Mouse (Mus musculus): ENCODE results near the gene Sh3gl1. TPM values are rescaled to one million over a fixed set of nuclear protein-coding genes. Genes with fewer than 3 reads are reported as not detected.
"Not testable (repeated sequence)": the region's sequence is repeated elsewhere in the genome, so short reads cannot be mapped to it uniquely, and the experiment has no call there.

The Sh3gl1 gene
- 115 and 286 TPM in 2 replicates for polyA plus RNA-seq (2012; ENCODE audit: insufficient read depth, low replicate concordance)

DNA sequence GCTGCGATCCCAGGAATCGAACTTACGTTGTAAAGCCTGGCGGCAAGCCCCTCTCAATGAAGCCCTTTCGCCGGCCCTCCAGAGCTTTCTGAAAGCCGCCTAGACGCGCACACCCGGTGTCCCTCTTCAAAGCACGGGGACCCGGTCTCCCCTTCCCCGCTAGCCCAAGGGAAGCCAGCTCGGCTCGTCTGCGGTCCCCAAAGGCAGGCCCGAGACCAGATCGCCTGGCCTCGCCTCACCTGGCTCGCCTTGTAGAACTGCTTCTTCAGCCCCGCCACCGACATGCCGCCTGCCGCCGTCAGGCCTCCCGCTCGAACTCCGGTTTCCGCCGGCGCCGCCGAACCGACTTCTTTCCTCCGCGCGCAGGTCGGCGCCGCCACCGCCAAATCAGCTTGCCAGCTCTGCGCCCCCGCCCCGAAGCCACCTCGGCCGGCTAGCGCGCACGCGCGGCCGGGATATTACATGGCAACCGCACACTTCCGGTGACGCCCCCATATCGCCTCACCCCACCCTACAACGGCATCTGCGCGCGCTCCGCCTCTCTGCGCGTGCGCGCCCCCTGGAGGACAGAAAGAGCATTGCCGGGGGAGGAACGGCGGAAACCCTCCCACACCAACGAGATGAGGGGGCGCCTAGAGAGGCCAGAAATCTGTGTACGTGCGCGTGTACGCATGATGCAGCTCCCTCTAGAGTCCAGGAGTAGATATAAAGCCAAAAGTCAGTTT lies at the start of gene Sh3gl1:
Gene Sh3gl1 (minus strand): TSS at position 460 of the 725 bp plus-strand sequence.
- Histone ChIP-seq H3K36me3 (replicated peaks; ENCODE audit: low read length) (peaks cover 34% of the 10 kb centered on the region), H3K4me1 (peaks cover 66% of the 10 kb centered on the region), H3K27me3 (replicated peaks) (no peaks in the 10 kb centered on the region), H3K9me3 (no peaks in the 10 kb centered on the region), H3K4me3 (replicated peaks) (peak within 1 kb of the TSS; percentile 99)
- TF ChIP-seq GATA1 (IDR thresholded peaks at IDR 0.05; ENCODE audit: borderline replicate concordance, low read length) (no peak), FLI1 (IDR thresholded peaks at IDR 0.05; ENCODE audit: low read length) (peak; percentile 75; the same call in 1 of the 2 replicates)

DNA sequence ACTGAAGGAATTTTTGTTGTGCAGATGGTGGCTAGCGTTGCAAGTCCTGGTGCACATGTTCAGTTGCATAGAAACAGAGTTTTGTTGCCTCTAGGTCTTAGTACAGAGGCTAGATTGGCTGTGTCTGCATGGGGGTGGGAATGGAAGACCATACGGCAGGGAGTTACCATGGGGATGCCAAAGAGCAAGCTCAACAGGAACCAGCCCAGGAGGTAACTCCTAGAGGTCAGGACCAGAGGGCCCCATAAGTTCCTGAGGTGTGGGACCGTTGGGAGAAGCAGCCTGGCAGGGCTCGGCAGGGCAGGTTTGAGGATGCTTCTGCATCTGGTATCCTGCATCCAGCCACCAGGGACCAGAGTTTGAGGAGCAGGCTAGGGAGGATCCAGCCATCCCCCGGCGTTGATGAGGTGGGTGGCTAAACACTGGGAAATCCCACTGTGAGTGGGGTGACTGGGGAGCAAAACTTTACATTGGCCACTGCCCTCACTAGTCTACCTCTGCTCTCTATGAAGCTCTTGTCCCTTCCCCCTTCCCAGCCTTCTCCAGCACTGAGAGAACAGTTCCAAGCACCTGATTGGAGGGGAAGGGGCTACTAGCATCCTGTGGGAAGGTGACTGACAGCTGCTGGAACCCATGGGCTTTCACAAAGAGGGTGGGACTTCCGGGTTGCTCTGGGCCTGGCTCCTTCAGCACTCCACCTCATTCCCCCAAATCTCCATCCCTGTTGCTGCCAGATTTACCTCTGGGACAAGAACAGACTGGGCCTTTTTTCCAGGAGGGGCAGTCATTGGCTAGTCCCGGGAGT lies 44.5 kb upstream of the Sh3gl1 start:
- TF ChIP-seq GATA1 (IDR thresholded peaks at IDR 0.05; ENCODE audit: borderline replicate concordance, low read length) (no peak), FLI1 (IDR thresholded peaks at IDR 0.05; ENCODE audit: low read length) (no peak)
- Histone ChIP-seq H3K4me3 (replicated peaks) (peak overlapping the region; percentile 93), H3K4me1 (peaks cover 52% of the 10 kb centered on the region), H3K27me3 (replicated peaks) (no peaks in the 10 kb centered on the region), H3K9me3 (no peaks in the 10 kb centered on the region), H3K36me3 (replicated peaks; ENCODE audit: low read length) (peaks cover 46% of the 10 kb centered on the region)

DNA sequence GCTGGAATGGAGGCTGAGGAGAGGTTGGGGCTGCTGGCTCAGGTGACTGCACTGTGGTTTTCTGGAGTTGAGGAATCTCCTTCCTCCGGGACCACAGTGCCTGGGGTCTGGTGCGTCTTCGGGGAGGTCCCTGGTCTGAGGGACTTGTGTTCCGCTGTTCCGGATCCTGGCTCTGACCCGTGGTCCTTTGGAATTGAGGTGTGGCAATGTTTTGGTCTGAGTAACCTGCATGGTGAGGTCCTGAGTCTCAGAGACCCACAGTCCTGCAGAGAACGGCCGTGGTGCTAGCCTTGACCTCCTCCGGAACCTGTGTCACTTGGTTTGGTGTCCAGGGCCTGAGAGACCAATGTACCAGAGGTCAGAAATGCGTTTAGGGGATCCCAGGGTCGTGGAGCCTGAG lies 43.5 kb upstream of the Sh3gl1 start:
- TF ChIP-seq GATA1 (IDR thresholded peaks at IDR 0.05; ENCODE audit: borderline replicate concordance, low read length) (no peak), FLI1 (IDR thresholded peaks at IDR 0.05; ENCODE audit: low read length) (no peak)
- Histone ChIP-seq H3K27me3 (replicated peaks) (no peaks in the 10 kb centered on the region), H3K36me3 (replicated peaks; ENCODE audit: low read length) (peaks cover 36% of the 10 kb centered on the region), H3K9me3 (no peaks in the 10 kb centered on the region), H3K4me3 (replicated peaks) (peak overlapping the region; percentile 93), H3K4me1 (peaks cover 62% of the 10 kb centered on the region)

DNA sequence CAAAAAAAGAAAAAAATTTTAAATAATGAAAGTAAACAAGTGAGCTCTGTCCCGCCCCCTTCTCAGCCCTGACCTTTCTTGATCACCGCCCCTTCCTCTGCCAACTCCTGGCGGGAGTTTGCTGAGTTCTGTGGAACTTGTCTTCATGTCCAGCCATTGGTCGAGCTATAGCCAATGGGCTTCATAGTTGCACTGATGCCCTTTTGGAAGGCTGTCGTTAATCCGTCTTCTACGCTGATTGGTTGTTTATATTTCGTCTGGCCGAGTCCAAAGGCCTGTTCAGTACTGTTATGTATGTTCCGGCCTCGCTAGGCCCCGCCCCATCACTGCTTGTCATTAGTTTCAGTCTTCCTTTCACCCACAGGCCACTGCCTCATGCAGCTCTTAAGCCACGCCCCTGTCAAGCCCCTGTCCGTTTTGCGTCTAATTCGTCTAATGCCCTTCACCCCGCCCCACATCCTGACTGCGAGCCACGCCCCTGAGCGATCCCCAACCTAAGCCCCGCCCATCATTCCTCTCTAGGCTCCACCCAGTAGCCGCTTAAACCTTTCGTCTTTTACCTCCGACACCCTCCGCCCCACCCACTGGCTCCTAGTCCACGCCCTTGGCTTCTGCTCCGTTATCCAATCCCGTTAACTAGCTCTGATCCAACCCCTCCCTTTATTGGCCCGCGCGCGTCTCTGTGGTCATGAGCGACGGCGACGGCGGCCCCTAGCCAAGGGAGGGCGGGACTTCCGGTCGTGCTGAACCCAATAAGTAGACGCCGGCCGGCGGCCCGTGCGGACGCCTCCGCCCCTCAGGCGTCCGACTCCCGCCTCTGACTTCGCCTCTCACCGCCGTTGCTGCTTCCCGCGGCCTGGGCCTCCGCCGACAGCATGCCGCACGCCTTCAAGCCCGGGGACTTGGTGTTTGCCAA lies 42.7 kb upstream of the Sh3gl1 start, which contains the start of gene Hdgfl2:
Gene Hdgfl2 (plus strand): TSS at position 755 of the 916 bp plus-strand sequence.
- Histone ChIP-seq H3K4me3 (replicated peaks) (peak within 1 kb of the TSS; percentile 93), H3K27me3 (replicated peaks) (no peaks in the 10 kb centered on the region), H3K36me3 (replicated peaks; ENCODE audit: low read length) (peaks cover 29% of the 10 kb centered on the region), H3K4me1 (peaks cover 60% of the 10 kb centered on the region), H3K9me3 (no peaks in the 10 kb centered on the region)
- TF ChIP-seq FLI1 (IDR thresholded peaks at IDR 0.05; ENCODE audit: low read length) (no peak), GATA1 (IDR thresholded peaks at IDR 0.05; ENCODE audit: borderline replicate concordance, low read length) (no peak)

DNA sequence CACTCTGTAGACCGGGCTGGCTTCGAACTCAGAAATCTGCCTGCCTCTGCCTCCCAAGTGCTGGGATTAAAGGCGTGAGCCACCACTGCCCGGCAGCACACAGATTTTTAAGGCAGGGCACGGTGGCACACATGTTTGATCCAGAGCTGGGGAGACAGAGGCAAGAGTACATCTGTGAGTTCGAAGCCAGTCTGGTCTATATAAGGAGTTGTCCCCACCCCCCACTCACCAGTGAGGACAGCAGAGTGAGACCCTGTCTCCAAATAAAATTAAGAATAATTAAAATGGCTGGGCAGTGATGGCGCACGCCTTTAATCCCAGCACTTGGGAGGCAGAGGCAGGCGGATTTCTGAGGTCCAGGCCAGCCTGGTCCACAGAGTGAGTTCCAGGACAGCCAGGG lies 41.9 kb upstream of the Sh3gl1 start:
- Histone ChIP-seq H3K4me1 (peaks cover 64% of the 10 kb centered on the region), H3K36me3 (replicated peaks; ENCODE audit: low read length) (peaks cover 25% of the 10 kb centered on the region), H3K4me3 (replicated peaks) (peak overlapping the region; percentile 93)
- not testable (repeated sequence) for H3K27me3 ChIP-seq (replicated peaks); H3K9me3 ChIP-seq

DNA sequence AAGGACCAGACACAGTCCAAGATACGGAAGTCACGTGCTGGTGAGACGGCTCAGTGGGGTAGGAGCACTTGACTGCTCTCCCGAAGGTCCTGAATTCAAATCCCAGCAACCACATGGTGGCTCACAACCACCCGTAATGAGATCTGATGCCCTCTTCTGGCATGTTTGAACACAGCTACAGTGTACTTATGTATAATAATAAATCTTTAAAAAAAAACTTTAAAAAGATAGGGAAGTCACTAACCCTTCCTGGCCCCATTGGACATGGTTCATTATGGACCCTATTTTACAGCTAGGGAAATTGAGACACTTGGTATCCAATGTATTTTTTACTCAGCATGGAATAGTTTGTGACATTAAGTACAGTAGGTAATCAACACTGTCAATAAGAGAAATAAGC lies 41.1 kb upstream of the Sh3gl1 start:
- Histone ChIP-seq H3K4me3 (replicated peaks) (no peak overlapping the region), H3K4me1 (peaks cover 65% of the 10 kb centered on the region), H3K36me3 (replicated peaks; ENCODE audit: low read length) (peaks cover 25% of the 10 kb centered on the region), H3K27me3 (replicated peaks) (no peaks in the 10 kb centered on the region), H3K9me3 (no peaks in the 10 kb centered on the region)
- TF ChIP-seq GATA1 (IDR thresholded peaks at IDR 0.05; ENCODE audit: borderline replicate concordance, low read length) (no peak), FLI1 (IDR thresholded peaks at IDR 0.05; ENCODE audit: low read length) (no peak)

DNA sequence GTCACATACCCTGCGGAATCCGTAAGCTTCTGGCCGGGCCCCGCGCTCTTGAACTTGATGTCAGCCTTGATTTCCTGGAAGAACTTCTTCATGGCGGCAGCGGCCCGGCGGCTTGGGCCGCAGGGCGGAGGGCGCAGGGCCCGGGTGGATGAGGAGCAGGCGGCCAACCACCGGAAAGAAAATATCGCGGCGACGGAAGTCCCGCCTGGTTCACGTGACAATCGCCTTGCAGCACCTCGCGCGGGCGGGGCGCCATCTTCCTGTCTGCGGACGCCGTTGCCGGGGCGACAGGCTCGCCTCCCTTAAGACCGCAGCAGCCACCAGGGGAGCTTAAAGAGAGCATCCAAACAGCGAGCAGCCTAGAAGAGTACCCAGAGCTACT lies 38.4 kb upstream of the Sh3gl1 start, which contains the start of gene Ubxn6:
Gene Ubxn6 (minus strand): TSS at position 202 of the 382 bp plus-strand sequence.
- Histone ChIP-seq H3K4me3 (replicated peaks) (peak within 1 kb of the TSS; percentile 94), H3K4me1 (peaks cover 52% of the 10 kb centered on the region), H3K27me3 (replicated peaks) (no peaks in the 10 kb centered on the region), H3K9me3 (no peaks in the 10 kb centered on the region), H3K36me3 (replicated peaks; ENCODE audit: low read length) (peaks cover 38% of the 10 kb centered on the region)
- TF ChIP-seq FLI1 (IDR thresholded peaks at IDR 0.05; ENCODE audit: low read length) (0 out of 2 replicates have a peak, but pooled peaks have one; percentile 25), GATA1 (IDR thresholded peaks at IDR 0.05; ENCODE audit: borderline replicate concordance, low read length) (no peak)

DNA sequence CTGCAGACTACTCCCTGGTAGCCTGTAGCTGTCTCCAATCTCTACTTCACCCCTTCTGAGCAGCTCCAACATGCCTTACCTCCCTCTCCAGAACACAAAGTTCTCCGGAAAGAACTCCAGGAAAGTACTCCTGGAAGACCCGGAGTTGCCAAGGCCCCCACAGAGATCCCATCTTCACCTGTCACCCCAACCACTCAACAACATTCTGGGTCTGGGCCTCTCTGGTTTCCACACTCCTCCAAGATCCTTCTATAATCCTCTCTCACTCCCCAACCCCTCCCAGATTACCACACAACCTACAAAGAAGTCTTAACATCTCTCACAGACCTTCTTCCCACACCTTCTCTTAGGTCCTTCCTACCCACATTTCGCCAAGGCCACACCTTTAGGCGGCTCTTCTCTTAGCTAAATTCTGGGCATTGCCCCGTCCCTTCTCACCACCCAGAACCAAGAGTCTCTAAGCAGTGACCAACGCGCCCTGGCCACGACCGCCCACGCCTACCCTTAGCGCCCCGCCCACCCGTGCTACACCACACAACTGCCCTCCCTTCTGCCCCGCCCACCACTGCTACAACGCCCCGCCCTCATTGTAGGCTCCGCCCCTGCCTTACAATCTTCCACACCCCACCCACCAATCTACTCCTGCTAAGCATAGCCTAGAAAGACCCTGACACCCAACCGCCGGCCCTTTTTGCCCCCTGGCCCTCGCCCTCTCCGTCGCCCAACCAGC lies 37.8 kb upstream of the Sh3gl1 start:
- Histone ChIP-seq H3K9me3 (no peaks in the 10 kb centered on the region), H3K4me3 (replicated peaks) (peak overlapping the region; percentile 94), H3K4me1 (peaks cover 53% of the 10 kb centered on the region), H3K27me3 (replicated peaks) (no peaks in the 10 kb centered on the region), H3K36me3 (replicated peaks; ENCODE audit: low read length) (peaks cover 44% of the 10 kb centered on the region)
- no peak for TF ChIP-seq FLI1 (IDR thresholded peaks at IDR 0.05; ENCODE audit: low read length)
- no peak for TF ChIP-seq GATA1 (IDR thresholded peaks at IDR 0.05; ENCODE audit: borderline replicate concordance, low read length)

DNA sequence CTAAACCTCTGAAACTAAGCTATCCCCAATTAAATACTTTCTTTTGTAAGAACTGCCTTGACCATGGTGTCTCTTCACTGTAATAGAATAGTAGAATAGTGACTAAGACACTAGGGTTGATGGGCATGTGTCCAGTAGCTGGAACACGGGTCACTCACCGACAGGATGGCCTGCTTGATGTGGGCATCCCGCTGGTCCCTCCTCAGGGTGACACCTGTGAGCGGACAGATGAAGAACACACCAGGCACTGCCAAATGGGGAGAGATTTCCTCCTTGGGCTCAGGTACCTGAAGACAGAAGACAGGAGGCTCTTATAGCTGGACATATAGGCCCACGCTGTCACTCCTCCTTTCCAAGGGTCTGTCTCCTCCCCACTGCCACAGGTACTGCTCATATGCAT lies 35.8 kb upstream of the Sh3gl1 start:
- Histone ChIP-seq H3K9me3 (no peaks in the 10 kb centered on the region), H3K4me1 (peaks cover 64% of the 10 kb centered on the region), H3K36me3 (replicated peaks; ENCODE audit: low read length) (peaks cover 64% of the 10 kb centered on the region), H3K4me3 (replicated peaks) (no peak overlapping the region), H3K27me3 (replicated peaks) (no peaks in the 10 kb centered on the region)
- TF ChIP-seq GATA1 (IDR thresholded peaks at IDR 0.05; ENCODE audit: borderline replicate concordance, low read length) (no peak), FLI1 (IDR thresholded peaks at IDR 0.05; ENCODE audit: low read length) (no peak)
